Mouse (Mus musculus) forebrain, embryonic 12.5 days (tissue): Measurements from ENCODE around the gene Kcnmb3. TPM values are rescaled to one million over a fixed set of nuclear protein-coding genes. Genes with fewer than 3 reads are reported as not detected.

Experiments
- polyA plus RNA-seq: library from polyadenylated mRNA; unstranded; fragments of >200 nt; fragmentation: Nextera tagmentation; extraction: Ambion mirVana; gene quantifications from 2 replicates; pipeline ENCODE4 v1.2.1, GENCODE M21; 2016

Kcnmb3 gene
- polyA plus RNA-seq, 1 experiment from 2014 or later, result not detected

Other genes with a start within 250 kb of the Kcnmb3 start
- 9.5 and 11.7 TPM in 2 replicates for gene Zmat3, start 126.2 kb downstream of the Kcnmb3 start, polyA plus RNA-seq
- gene Pik3ca, start 94.6 kb downstream of the Kcnmb3 start, polyA plus RNA-seq, result 12.9 and 15.6 TPM in 2 replicates
- gene Zfp639, start 18.0 kb upstream of the Kcnmb3 start, polyA plus RNA-seq, result 43.3 and 46.5 TPM in 2 replicates
- 47.9 and 48.0 TPM in 2 replicates for gene Mfn1, start 37.2 kb upstream of the Kcnmb3 start, polyA plus RNA-seq
- 34.9 and 40.5 TPM in 2 replicates for gene Gnb4, start 124.4 kb upstream of the Kcnmb3 start, polyA plus RNA-seq
- gene Actl6a, start 214.1 kb upstream of the Kcnmb3 start, polyA plus RNA-seq, result 230 and 232 TPM in 2 replicates
- 277 and 289 TPM in 2 replicates for gene Ndufb5, start 244.8 kb upstream of the Kcnmb3 start, polyA plus RNA-seq
- 36.4 and 42.5 TPM in 2 replicates for gene Mrpl47, start 245.4 kb upstream of the Kcnmb3 start, polyA plus RNA-seq